Mouse (Mus musculus) spleen, adult 2 months (tissue): ENCODE measurements at regions not wholly inside any gene's neighbourhood (a gene's known extent, or its start where the extent isn't known, plus 50 kb on each side); places are given as distances from the start of the nearest gene placed in this dataset.

ENCODE experiments used
- DNase-seq, 2 experiments: peaks; one replicate each; pipeline versions ENCODE4 v3.0.0 to v3.0.0-alpha.2; 2012 to 2021; ENCODE audit warnings: low spot score in 2 of 2, low read depth in 1 of 2
- H3K27ac ChIP-seq: fragments of 200-500 bp; 2 replicates; pipeline ENCODE4 v1.5.1; 2012; ENCODE audit warnings: low read length, inconsistent platforms; ENCODE audit not compliant: insufficient read depth
- H3K27me3 ChIP-seq: fragments of 200-500 bp; 2 replicates; pipeline ENCODE4 v1.6.1; 2012; ENCODE audit warnings: mild to moderate bottlenecking, moderate library complexity, low read length, inconsistent platforms; ENCODE audit not compliant: control insufficient read depth, insufficient read depth
- H3K36me3 ChIP-seq: fragments of 200-500 bp; 2 replicates; pipeline ENCODE4 v1.6.1; 2012; ENCODE audit warnings: mild to moderate bottlenecking, low read length, inconsistent platforms; ENCODE audit not compliant: control insufficient read depth, insufficient read depth
- H3K4me1 ChIP-seq: fragments of 200-500 bp; 2 replicates; pipeline ENCODE4 v1.6.1; 2011; ENCODE audit warnings: inconsistent platforms; ENCODE audit not compliant: control insufficient read depth, insufficient read depth, insufficient read length
- H3K4me3 ChIP-seq: fragments of 200-500 bp; 2 replicates; pipeline ENCODE4 v1.5.1; 2011; ENCODE audit warnings: mild to moderate bottlenecking, inconsistent platforms; ENCODE audit not compliant: insufficient read depth, insufficient read length; ENCODE audit errors: extremely low read depth
- CTCF ChIP-seq: fragments of 200-500 bp; IDR thresholded peaks from 2 replicates; pipeline ENCODE4 v1.5.1; 2011; ENCODE audit warnings: mild to moderate bottlenecking, inconsistent platforms; ENCODE audit not compliant: insufficient read depth, insufficient read length, insufficient replicate concordance; ENCODE audit errors: extremely low read depth
- POLR2A ChIP-seq: fragments of 200-500 bp; IDR thresholded peaks from 2 replicates; pipeline ENCODE4 v1.6.1; 2011; ENCODE audit warnings: low read depth, low read length, inconsistent platforms
- WGBS: fragments of 180-500 bp; shearing (Covaris S2); methylation state at CpG from one replicate; pipeline ENCODE4 v1.1.7; 2018; 5-methylcytosine and 5-hydroxymethylcytosine counted together

- WGBS: 78% methylated on average over 4 of the region's 4 CpGs
- no peak overlapping the region for H3K4me3 ChIP-seq
- H3K27ac ChIP-seq: no peak overlapping the region
- no peak for DNase-seq
- H3K27me3 ChIP-seq: no peaks in the 10 kb centered on the region
- no peaks in the 10 kb centered on the region for H3K36me3 ChIP-seq
- no peaks in the 10 kb centered on the region for H3K4me1 ChIP-seq
- TF ChIP-seq POLR2A (no peak), CTCF (no peak)
Measured at GRCm38 (mm10) chr14:25153573-25153972, 305.4 kb upstream of the Zmiz1 start.

GRCm38 (mm10) chr14:25154180-25154579 lies 304.8 kb upstream of the Zmiz1 start:
- Histone ChIP-seq H3K27ac (no peak overlapping the region), H3K4me1 (no peaks in the 10 kb centered on the region), H3K36me3 (no peaks in the 10 kb centered on the region), H3K27me3 (no peaks in the 10 kb centered on the region), H3K4me3 (no peak overlapping the region)
- no peak for TF ChIP-seq POLR2A
- WGBS: 87% methylated on average over 8 of the region's 8 CpGs
- no peak for DNase-seq

GRCm38 (mm10) chr14:25155008-25155783 lies 303.8 kb upstream of the Zmiz1 start:
- H3K27ac ChIP-seq: no peak overlapping the region
- H3K36me3 ChIP-seq: no peaks in the 10 kb centered on the region
- H3K4me1 ChIP-seq: no peaks in the 10 kb centered on the region
- TF ChIP-seq CTCF (no peak), POLR2A (no peak)
- no peak for DNase-seq
- H3K4me3 ChIP-seq: no peak overlapping the region
- no peaks in the 10 kb centered on the region for H3K27me3 ChIP-seq
- 85% methylated on average over 7 of the region's 7 CpGs for WGBS

GRCm38 (mm10) chr14:25156171-25156570 lies 302.8 kb upstream of the Zmiz1 start:
- no peak for DNase-seq
- Histone ChIP-seq H3K4me3 (no peak overlapping the region), H3K27me3 (no peaks in the 10 kb centered on the region), H3K36me3 (no peaks in the 10 kb centered on the region), H3K27ac (no peak overlapping the region), H3K4me1 (no peaks in the 10 kb centered on the region)
- TF ChIP-seq POLR2A (no peak), CTCF (no peak)
- WGBS: 33% methylated on average over 9 of the region's 9 CpGs

GRCm38 (mm10) chr14:25161684-25162321 lies 297.2 kb upstream of the Zmiz1 start:
- 34% methylated on average over 8 of the region's 8 CpGs for WGBS
- DNase-seq: peak in 1 of 2 experiments; percentile 1
- H3K27ac ChIP-seq: no peak overlapping the region
- no peaks in the 10 kb centered on the region for H3K4me1 ChIP-seq
- no peaks in the 10 kb centered on the region for H3K36me3 ChIP-seq
- H3K4me3 ChIP-seq: no peak overlapping the region
- no peaks in the 10 kb centered on the region for H3K27me3 ChIP-seq
- no peak for TF ChIP-seq CTCF
- TF ChIP-seq POLR2A: no peak

- TF ChIP-seq CTCF: no peak
- TF ChIP-seq POLR2A: no peak
- no peaks in the 10 kb centered on the region for H3K27me3 ChIP-seq
Measured at GRCm38 (mm10) chr14:25166217-25166616, 292.8 kb upstream of the Zmiz1 start.

GRCm38 (mm10) chr14:25167604-25168003 lies 291.4 kb upstream of the Zmiz1 start:
- 56% methylated on average over 4 of the region's 4 CpGs for WGBS
- DNase-seq: no peak
- TF ChIP-seq POLR2A: no peak
- no peak for TF ChIP-seq CTCF
- Histone ChIP-seq H3K27ac (no peak overlapping the region), H3K4me1 (no peaks in the 10 kb centered on the region), H3K36me3 (no peaks in the 10 kb centered on the region), H3K4me3 (no peak overlapping the region), H3K27me3 (no peaks in the 10 kb centered on the region)

More at GRCm38 (mm10) chr14:25166217-25166616, 292.8 kb upstream of the Zmiz1 start:
- no peak for DNase-seq
- Histone ChIP-seq H3K36me3 (no peaks in the 10 kb centered on the region), H3K27ac (no peak overlapping the region), H3K4me1 (no peaks in the 10 kb centered on the region), H3K4me3 (no peak overlapping the region)
- WGBS: 6% methylated on average over 1 of the region's 1 CpGs
